Mouse (Mus musculus) activated CD4-positive, CD25-positive, alpha-beta regulatory T cell, adult 4 months (primary cell): ENCODE measurements around the gene Nhsl1. TPM values are rescaled to one million over a fixed set of nuclear protein-coding genes. Genes with fewer than 3 reads are reported as not detected.
A peak's percentile ranks its signal among the peaks of the same experiment; 100 is the strongest.

ENCODE experiments used
- ATAC-seq: one replicate; pipeline ENCODE4 v1.8.0; 2017
- polyA plus RNA-seq, 2 experiments: library from polyadenylated mRNA; unstranded; fragments of 100-300 nt; shearing (Covaris generic); gene quantifications; one replicate each; pipeline ENCODE4 v1.2.1; 2017

Nhsl1 gene
- polyA plus RNA-seq, 2 experiments from 2014 or later = 0.54 to 0.69 TPM

DNA sequence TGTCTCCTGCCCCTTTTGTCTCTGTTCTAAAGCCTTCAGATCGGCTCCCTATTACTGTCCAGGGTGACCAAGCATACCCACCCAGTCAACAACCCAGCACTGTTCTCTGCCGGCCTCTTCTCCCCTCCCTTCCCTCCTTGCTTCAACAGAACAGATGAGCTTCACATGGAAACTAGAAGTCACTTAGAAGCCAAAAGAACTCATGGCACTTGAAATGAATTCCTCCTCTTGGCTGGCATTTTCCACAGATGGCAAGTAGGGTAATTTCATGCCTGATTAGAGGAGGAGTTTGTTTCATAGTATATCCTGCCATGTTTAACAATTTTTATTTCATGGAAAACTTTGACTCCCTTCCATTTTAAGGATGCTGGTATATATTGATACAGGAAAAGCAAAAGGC lies 85.2 kb downstream of the Nhsl1 start:
- ATAC-seq = no peak

- no peak for ATAC-seq
Observed at GRCm38 (mm10) chr10:18404679-18405078, 85.9 kb downstream of the Nhsl1 start.

GRCm38 (mm10) chr10:18407062-18407830 lies 88.5 kb downstream of the Nhsl1 start:
- ATAC-seq = peak; percentile 36

GRCm38 (mm10) chr10:18408128-18408527 lies 89.3 kb downstream of the Nhsl1 start:
- no peak for ATAC-seq

GRCm38 (mm10) chr10:18408635-18409034 lies 89.8 kb downstream of the Nhsl1 start:
- ATAC-seq = no peak

DNA sequence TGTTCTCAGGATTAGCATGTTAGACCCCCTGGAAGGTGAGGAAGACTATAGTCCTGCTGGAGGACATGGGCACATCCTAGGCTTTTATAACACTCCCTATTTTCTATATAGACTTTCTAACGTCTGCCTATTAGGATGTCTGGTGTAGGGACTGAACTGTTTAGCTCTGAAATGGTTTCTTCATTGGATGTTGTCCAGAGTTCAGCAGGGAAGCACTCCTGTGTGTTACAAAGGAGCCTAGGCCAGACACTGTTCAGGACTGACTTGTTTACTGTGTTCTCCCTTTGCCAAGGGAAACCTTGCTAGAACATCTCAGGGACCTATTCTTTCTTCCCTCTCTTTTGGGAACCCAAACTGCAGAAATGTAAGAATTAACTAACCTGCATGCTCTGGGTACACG lies 90.3 kb downstream of the Nhsl1 start:
- ATAC-seq = no peak

DNA sequence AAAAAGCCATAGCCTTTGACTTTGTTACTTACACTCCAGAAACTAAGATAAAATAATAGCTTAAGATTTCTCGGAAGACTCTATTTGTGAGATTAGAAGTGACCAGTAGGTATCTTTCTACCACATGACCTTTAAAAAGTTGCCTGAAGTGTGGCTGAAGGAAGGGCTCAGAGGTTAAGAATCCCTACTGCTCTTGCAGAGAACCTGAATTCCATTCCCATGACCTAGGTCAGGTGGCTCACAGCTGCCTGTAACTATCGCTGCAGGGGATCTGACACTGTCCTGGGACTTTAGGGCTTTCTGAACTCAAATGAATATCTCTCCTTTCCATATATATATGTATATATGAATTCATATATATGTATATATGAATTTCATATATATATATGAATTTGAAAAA lies 92.5 kb downstream of the Nhsl1 start:
- ATAC-seq = no peak

DNA sequence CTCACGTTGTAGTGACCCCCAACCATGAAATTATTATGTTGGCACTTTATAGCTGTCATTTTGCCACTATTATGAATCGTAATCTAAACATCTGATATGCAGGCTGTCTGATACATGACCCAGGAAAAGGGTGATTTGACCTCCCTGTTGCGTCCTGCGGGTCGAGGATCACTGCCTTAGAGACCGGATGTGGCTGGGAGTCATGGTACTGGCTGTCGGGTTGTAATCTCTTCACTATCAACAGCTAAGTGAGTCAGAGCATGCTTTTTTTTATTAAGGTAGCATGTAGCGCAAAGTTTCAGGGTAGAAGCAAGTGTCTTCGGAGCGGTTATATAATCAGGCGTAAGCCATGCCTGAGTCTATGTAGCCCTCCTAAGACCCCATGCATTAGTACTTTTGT lies 97.2 kb downstream of the Nhsl1 start:
- ATAC-seq = no peak

- no peak for ATAC-seq
Observed at GRCm38 (mm10) chr10:18418160-18418559, 99.4 kb downstream of the Nhsl1 start.

- no peak for ATAC-seq
Observed at GRCm38 (mm10) chr10:18419508-18419907, 100.7 kb downstream of the Nhsl1 start.

DNA sequence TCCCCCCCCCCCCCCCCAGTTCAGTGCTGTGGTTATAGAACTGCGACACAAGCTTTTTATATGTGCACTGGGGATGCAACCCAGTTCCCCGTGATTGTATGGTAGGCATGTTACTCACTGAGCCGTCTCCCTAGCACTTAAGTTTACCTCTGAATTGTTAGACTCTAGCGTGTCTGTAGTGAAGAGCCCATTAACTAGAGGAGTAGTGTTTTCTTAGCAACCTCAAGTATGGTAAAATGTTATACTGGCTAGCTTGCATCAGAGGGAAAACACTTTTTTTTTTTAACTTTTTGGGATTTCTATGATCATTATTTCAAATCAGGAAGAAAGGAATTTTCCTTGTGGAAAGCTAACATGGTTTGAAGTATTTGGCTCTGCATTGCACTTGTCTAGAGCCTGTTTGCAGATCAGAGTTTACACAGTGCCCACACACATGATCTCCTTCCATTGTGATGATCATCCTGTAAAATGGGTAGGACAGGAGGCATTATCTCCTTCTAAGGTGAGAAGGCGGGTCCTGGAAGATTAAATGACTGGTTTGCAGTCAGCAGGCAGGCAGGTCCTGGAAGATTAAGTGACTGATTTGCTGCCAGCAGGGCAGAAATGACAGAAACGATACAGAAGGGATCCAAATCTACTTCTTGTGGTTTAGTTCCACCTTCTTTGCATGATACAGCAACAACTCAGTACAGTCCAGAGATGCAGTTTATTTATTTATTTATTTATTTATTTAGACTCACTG lies 101.6 kb downstream of the Nhsl1 start:
- no peak for ATAC-seq

DNA sequence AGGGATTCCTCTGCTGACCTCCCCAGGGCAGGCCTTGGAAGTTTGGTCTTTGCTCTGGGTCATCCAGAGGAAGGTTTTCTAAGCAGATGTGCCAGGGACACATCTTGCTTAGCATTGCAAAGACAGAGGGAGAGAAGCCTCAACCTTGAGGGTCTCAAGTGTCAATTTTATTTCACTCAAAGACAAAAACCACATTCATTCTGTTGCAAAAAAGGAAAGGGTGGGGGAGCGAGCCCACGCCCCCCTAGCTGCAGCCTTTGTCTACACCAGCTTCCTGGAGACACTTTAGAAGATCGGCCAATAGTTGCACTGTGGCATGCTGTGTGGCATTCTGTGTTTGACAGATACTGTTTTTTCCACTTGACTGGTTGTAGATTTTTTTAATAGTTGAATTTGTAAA lies 104.2 kb downstream of the Nhsl1 start:
- no peak for ATAC-seq

DNA sequence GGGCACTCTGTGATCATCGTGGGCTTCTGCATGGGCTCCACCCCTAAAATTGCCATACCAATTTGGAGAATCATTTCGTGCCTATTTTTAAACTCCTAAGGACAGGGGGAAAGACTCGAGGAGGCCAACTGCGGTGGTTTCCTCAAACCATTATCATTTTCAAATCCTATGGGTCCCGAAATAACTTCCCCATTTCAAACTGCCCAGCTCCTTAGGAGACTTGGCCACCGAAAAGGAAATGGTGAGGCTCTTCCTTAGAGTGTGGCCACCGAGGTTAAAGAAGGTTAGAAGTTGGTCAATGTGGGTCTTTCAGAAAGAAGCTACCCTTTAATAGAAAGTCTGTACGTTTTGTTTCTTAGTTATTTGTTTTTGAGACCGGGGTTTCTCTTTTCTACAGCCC lies 104.8 kb downstream of the Nhsl1 start:
- ATAC-seq = no peak

DNA sequence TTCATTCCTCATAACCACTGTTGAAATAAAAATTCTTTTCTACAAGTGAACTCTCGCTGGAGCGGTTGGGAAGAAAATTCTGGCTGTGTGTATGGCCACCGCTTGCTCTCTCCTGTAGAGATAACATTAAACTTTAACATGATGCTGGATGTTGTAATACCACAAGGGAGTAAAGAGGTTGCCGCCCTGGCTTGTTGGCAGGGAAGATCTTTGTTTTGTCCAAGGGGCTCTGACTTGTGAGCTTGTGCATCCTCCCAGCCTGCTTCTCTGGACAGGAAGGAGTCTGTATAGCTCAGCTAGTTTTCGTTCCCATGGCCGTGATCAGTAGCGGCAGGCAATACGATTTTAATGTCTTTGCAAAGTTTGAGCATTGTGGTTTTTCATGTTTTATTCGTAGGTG lies 109.1 kb downstream of the Nhsl1 start:
- ATAC-seq = no peak

- ATAC-seq = no peak
Observed at GRCm38 (mm10) chr10:18429533-18429932, 110.7 kb downstream of the Nhsl1 start.

DNA sequence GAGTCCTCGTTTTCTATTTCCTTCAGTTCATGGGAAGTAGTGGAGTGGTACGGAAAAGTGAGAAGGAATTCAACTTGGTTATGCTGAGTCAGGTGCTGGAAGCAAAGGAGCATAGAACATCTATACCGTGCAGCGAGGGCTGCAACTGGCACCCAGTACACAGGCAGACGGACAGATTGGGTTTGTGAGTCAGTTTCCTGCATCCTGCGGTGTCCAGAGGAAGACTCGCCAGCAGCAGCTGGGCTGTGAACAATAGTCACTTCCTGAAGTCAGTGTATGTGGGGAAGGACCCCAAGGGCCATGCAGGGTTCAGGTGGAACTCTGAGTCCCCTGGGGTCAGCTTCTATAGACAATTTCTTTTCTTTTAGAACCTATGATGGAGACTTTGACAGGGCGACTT lies 111.4 kb downstream of the Nhsl1 start:
- no peak for ATAC-seq

- no peak for ATAC-seq
Observed at GRCm38 (mm10) chr10:18430973-18431372, 112.2 kb downstream of the Nhsl1 start.

DNA sequence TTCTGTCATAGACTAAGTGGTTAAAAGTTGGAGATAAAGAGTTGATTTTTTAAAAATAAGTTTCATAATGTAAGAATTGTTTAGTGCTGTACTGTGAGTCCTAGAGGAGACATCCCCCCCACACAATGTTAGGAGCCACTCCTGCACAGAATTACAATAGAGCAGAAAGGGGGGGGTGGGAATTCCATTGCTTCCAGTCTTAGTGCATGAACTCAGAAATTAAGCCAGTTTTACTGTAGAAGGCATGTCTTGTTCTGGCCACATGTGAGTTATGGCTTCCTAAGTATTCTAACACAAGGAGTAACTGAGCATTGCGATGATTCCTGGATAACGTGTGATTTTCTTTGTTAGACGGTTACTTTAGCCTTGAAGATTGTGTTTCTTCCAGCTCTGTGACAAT lies 112.8 kb downstream of the Nhsl1 start:
- ATAC-seq = no peak

DNA sequence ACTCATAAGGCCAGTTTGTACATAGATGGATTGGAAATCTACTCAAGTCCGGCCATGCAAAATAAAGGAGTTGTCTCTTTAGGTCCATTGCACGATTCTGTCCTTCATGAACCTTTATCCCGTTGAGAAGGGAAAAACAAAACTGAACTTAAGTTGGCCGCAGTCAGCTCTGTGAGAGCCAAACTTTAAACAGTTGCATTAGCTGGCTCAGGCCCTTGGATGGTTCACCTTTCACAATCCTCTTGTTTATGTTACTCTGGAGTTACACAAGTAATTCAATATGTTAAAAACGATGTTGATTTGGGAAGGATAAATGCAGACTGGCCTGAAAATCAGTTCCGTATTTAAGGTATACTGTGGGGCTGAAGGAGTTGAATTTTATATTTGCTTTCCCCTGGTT lies 116.7 kb downstream of the Nhsl1 start:
- ATAC-seq = no peak

DNA sequence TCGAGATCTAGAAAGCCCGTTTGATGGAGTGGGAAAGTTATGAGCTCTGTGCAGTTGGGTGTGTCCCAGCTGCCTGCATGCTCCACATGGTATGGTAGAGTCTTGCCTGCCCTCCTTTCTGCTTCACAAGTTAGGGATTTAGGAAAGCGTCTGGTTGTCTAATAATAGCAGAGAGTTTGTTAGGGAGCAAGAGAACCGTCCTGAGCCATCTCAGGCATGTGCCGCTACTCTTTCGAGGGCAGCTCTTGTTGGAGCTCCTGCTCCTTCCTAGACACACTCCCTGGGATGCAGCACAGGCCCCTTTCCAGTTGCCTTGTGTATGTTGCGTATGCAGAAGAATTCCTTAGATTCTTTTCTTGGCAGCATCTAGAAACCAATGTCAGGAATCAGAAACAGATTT lies 117.2 kb downstream of the Nhsl1 start:
- ATAC-seq = no peak

- no peak for ATAC-seq
Observed at GRCm38 (mm10) chr10:18437584-18437983, 118.8 kb downstream of the Nhsl1 start.

- ATAC-seq = no peak
Observed at GRCm38 (mm10) chr10:18445603-18446358, 127.0 kb downstream of the Nhsl1 start.

- no peak for ATAC-seq
Observed at GRCm38 (mm10) chr10:18446359-18446820, 127.6 kb downstream of the Nhsl1 start.
